Mouse (Mus musculus): ENCODE data around the gene Egfem1.

Gene Egfem1

GRCm38 (mm10) chr3:29342223-29342791 is 260.5 kb downstream of the Egfem1 start:
- no peak for DNase-seq (ENCODE audit: extremely low spot score)

- no peak for DNase-seq (ENCODE audit: extremely low spot score)
Observed at GRCm38 (mm10) chr3:29345805-29346204, 264.0 kb downstream of the Egfem1 start.

GRCm38 (mm10) chr3:29366907-29367306 is 285.1 kb downstream of the Egfem1 start:
- no peak for DNase-seq (ENCODE audit: extremely low spot score)

GRCm38 (mm10) chr3:29370519-29370918 is 288.7 kb downstream of the Egfem1 start:
- no peak for DNase-seq (ENCODE audit: extremely low spot score)

GRCm38 (mm10) chr3:29381255-29381654 is 299.4 kb downstream of the Egfem1 start:
- no peak for DNase-seq (ENCODE audit: extremely low spot score)

- DNase-seq (ENCODE audit: extremely low spot score), result no peak
Observed at GRCm38 (mm10) chr3:29399064-29399463, 317.2 kb downstream of the Egfem1 start.

DNA sequence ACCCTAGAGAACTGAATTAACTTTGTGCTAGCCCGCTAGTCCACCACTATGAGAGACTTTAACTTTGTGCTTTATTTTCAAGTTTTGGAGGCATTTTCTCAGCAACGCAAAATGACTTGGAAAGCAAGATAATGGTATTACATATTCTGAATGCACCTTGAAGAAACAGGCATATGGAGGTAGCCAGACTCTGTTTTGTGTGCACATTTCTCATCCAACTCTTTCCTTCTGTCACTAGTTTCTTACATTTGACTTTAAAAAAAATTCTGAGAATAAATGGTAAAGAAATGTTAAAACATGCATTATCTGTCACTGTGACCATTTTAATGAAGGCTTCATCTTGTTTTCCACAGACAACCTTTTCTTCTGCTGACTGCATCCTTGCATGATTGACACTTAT is 339.8 kb downstream of the Egfem1 start:
- DNase-seq (ENCODE audit: extremely low spot score), result no peak

DNA sequence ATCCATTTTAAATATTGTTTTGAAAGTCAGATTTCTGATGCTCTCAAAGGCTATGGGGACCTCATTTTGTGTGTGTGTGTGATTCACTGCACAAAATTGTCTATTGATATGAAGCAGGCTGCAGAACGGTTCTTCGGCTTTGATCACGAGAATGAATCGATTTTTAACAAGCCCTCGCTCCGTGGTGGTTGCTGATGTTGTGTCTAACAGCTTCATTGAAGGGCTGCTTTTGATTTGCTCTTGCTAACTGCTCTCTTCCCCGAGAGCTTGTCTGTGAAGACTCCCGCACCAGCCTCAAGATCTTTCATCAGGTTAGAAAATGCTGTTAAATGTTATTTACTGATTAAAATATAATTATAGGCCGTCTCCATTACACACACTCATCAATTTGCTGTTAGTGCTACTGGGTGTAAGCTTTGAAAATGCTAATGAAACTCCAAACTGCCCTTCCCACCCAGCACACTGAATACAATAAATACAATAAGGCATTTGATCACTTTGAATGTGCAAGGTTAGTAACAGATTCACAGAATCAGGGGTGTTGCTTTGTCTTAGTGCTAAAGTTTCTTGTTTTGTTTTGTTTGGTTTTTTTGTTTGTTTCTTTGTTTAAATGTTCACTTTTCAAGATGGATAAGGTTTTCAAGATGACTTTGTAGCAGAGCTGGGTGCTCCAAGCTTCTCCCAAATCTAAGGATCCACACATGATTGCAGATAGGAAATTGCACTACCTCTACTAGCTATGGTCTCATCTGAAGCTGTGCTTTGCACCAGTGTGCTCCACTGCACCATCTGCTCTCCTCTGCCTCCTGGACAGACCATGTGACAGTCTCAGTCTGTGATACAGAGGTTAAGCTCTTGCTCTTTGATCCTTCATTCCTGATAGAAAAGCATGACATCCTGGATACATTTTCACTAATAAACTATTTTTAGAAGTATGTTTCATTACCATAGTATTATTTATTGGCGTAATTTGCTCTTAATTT is 350.6 kb downstream of the Egfem1 start:
- DNase-seq (ENCODE audit: extremely low spot score), result no peak

DNA sequence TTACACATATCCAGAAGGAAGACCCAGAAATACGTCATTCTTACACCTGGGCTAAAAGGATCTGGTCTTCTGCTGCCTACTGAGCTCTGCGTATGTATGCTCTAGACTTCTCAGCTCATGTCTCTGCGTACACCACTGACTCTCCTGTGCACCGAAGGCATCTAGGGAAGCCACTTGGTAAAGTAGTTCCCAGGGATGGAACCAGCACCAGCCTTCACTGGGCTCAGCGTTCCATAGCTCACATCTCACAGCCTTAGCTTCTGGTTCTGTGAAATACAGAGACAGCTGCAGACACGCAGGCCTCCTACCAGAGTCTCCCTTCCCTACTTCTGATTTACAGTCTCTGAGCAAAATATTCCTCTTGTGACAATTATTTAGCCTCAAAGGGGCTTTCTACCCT is 361.2 kb downstream of the Egfem1 start:
- no peak for DNase-seq (ENCODE audit: extremely low spot score)

DNA sequence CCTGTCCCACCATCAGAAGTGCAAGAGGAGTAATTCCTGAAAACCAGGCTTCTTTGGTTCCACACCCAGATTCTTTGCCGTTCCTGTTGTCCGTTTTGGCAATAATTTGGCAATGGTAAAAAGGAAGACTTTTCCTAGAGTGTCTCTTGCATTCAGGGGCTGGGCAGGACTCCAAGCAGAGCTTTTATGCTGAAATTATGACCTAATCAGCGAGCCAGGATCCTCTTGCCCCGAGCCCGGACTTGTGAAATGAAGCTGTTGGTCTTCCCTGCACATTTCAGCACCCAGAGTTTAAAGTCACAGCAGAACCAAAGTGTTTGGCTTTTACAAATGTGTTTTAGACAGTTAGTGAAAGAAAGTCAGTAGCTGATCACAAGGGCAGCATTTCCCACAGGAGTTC is 362.8 kb downstream of the Egfem1 start:
- no peak for DNase-seq (ENCODE audit: extremely low spot score)

GRCm38 (mm10) chr3:29446081-29446480 is 364.3 kb downstream of the Egfem1 start:
- DNase-seq (ENCODE audit: extremely low spot score), result no peak

GRCm38 (mm10) chr3:29448829-29449406 is 367.1 kb downstream of the Egfem1 start:
- no peak for DNase-seq (ENCODE audit: extremely low spot score)

- DNase-seq (ENCODE audit: extremely low spot score), result no peak
Observed at GRCm38 (mm10) chr3:29498211-29498610, 416.4 kb downstream of the Egfem1 start.

DNA sequence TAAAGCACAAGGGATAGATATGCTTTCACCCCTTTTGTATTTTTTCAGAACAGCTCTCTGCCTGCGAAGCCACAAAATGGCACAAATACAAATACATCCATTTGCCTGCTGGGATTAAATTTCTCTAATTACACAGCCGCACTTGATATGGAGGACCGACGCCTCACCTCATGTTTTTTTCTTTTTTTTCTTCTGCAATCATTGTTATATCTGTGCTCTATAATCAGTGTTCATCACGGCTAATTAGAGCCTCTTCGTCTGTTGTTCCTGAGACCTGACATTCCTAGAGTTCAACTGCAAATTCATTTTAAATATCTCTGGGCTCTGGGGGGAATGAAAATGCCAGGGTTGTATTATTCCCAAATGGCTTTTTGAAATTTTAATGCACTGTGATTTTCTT is 417.4 kb downstream of the Egfem1 start:
- no peak for DNase-seq (ENCODE audit: extremely low spot score)

DNA sequence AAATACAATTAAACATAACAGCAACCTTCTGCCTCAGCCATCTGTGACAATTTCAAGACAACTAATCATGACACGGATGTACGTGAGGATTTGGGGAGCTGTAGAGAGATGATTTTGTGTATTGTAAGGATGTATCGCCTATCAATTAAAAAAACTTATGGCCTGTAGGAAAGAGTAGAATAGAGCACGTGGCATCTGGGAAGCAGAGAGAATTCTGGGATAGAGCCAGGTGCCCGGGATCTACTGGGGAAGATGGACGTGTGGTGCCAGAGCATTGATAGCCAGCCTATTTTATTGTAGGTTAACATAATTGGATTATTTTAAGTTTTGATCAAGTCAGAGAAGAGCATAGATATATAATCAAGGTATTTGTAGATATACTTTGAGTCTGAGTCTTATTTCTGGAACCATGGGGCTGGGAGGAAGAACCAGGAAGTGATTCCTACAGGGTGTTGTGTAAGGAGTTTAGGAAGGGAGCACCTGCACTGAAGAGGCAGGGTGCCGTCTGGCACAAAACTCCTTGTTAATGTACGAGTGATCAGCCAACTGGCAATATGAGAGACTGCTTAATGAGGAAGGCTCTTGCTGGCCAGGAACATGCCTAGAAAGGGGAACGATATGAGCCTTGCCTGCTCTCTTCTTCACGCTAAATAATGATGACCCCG is 443.6 kb downstream of the Egfem1 start:
- DNase-seq (ENCODE audit: extremely low spot score), result no peak

GRCm38 (mm10) chr3:29525963-29526301 is 444.1 kb downstream of the Egfem1 start:
- DNase-seq (ENCODE audit: extremely low spot score), result no peak

GRCm38 (mm10) chr3:29539211-29539610 is 457.4 kb downstream of the Egfem1 start:
- no peak for DNase-seq (ENCODE audit: extremely low spot score)

- DNase-seq (ENCODE audit: extremely low spot score), result no peak
Observed at GRCm38 (mm10) chr3:29539902-29540301, 458.1 kb downstream of the Egfem1 start.

DNA sequence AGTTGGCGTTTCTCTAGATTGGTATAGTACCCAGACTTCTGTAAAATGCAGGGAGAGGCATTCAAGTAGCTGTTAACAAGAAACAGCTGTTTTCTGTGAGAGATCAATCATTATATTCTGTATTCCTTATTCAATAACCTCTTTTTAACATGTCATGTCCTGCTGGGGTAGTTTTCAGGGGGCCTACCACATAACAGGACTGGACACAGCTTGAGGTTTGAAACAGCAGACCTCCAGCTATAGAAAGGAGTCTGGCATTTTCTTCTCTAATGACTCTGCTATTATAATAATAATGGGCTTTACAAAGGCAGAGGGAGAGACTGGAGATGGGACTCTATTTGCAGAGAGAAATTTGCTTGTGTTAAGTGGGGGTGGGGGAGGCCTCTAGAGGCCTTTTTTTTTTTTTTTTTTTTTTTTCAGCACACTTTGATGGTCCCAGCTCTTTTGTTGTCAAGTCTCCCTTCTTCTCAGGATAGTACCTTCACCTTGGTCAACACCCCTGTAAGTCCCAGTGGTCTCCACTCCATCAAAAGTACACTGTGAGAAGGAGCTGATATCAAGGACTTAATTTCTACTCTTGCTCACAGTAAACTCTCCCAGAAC is 459.8 kb downstream of the Egfem1 start:
- DNase-seq (ENCODE audit: extremely low spot score), result peak; percentile 12

GRCm38 (mm10) chr3:29544056-29544455 is 462.2 kb downstream of the Egfem1 start:
- DNase-seq (ENCODE audit: extremely low spot score), result no peak

DNA sequence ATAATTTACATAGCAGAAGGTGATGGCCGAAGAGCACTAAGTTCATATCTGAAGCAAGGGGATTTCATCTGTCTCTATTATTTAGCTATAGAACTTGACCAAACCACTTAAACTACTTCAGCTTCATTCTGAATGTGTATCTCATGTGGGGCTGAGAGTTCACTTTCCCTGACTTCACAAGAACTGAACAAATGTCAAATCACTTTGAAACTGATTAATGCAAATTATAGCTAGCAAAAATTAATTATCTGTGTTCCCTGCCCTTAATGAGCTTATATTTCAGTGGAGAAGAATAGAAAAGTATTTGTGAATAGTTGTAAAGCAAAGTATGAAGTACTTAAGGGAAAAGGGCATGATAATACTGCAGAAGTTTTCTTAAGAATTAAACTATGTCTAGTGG is 481.3 kb downstream of the Egfem1 start:
- no peak for DNase-seq (ENCODE audit: extremely low spot score)
